Mouse (Mus musculus) right cerebral cortex, postnatal 4 days (tissue): ENCODE data around the gene Vmn2r108.
"Not testable (repeated sequence)": the region's sequence is repeated elsewhere in the genome, so short reads cannot be mapped to it uniquely, and the experiment has no call there.

ENCODE experiments used
- DNase-seq: peaks from one replicate; pipeline ENCODE4 v3.0.0-alpha.2; 2022

Gene Vmn2r108

DNA sequence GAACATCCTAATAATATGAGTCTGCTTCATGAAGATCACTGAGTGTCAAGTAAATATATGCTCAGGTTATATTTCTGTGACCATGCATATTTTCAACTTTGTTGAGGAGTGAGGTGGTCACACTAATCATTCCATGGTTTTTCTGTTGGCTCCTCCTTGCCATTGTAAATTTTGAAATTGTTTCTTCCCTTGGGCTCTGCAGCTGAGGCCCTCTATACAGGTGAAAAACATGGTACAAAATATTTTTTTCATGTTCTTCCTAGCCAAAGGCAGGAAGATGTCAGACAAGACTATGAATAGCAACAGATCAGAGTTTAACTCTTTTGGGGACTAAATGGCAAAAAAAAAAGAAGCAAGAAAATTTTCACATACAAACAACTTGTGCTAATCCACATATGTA is at the start of gene Vmn2r108:
Gene Vmn2r108, minus strand, starts transcription at position 101 of the 400 bp plus-strand sequence.
- DNase-seq: no peak

DNA sequence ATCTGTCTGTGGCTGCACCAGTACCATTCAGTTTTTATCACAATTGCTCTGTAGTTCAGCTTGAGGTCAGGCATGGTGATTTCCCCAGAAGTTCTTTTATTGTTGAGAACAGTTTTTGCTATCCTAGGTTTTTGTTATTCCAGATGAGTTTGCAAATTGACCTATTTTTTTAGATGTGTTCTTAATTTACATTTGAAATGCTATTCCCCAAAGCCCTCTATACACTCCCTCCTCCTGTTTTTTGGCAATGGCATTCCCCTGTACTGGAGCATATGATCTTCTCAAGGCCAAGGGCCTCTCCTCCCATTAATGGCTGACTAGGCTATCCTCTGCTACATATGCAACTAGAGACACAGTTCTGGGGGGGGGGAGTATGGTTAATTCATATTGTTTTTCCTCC is 27.1 kb upstream of the Vmn2r108 start:
- not testable (repeated sequence) for DNase-seq

GRCm38 (mm10) chr17:20497858-20498257 is 16.7 kb upstream of the Vmn2r108 start, which contains the start of gene Vmn1r225:
TSS of gene Vmn1r225 (plus strand) at chr17:20498158.
- DNase-seq: no peak

DNA sequence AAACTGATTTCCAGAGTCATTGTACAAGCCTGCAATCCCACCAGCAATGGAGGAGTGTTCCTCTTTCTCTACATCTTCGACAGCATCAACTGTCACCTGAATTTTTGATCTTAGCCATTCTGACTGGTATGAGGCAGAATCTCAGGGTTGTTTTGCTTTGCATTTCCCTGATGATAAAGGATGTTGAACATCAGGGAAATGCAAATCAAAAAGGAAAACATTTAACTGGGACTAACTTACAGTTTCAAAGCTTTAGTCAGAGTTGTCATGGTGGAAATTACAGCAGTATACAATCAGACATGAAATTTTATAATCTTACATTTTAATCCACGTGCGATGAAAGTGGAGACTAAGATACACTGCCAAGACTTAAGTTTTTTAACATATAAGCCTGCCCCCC is 7.8 kb downstream of the Vmn2r108 start:
- DNase-seq: no peak

DNA sequence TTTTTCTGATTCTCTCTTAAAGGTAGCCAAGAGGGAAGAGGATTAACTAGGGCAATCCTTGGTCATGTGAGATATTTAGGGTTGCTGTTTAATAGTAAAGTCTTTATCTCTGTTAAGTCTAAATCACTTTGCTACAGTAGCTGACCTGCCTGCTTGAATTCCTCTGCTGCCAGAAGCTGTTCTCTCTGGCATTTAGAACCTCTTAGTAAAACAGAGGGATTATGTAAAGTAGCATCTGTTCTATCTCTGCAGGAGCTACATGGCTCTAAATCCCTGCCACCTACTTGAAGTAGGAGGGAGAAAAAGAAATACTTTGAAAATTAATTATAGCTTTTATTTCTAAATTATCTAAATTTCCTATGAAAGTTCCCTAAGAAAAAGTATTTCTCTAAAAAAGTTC is 41.9 kb downstream of the Vmn2r108 start:
- no peak for DNase-seq

DNA sequence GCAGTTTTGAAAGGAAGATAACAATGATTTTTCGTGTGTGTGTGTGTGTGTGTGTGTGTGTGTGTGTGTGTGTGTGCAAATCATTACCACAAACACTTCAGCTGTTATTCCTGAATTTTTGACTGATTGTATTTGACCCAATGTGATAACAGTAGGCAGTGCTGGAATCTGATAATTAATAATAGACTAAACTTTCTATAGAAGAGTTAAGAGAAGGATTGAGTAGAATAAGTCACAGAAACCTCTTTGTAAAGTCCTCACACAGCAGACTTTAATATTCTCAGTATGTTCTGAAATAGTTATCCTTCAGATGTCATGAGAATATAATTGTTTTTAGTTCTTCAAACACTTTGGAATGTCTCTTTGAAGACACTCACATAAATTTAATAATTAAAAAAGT is 67.3 kb downstream of the Vmn2r108 start, which contains the start of gene Vmn1r224:
Gene Vmn1r224, plus strand, starts transcription at position 301 of the 400 bp plus-strand sequence.
- DNase-seq: no peak
